Mouse (Mus musculus) adrenal gland, adult (tissue): ENCODE measurements around the gene Cdk6.
A peak's percentile ranks its signal among the peaks of the same experiment; 100 is the strongest.
"Not testable (repeated sequence)": the region's sequence is repeated elsewhere in the genome, so short reads cannot be mapped to it uniquely, and the experiment has no call there.

ENCODE experiments used
- DNase-seq, 2 experiments: peaks; one replicate each; pipeline ENCODE4 v3.0.0; 2022 to 2023; ENCODE audit warnings: low spot score in 1 of 2; ENCODE audit not compliant: inconsistent age in 2 of 2

The Cdk6 gene

GRCm38 (mm10) chr5:3341111-3341911, at the start of gene Cdk6:
Cdk6 (plus strand) TSS chr5:3341485.
- peak; percentile 65 to 87 for DNase-seq

GRCm38 (mm10) chr5:3293666-3294065, 47.6 kb upstream of the Cdk6 start:
- DNase-seq = no peak

GRCm38 (mm10) chr5:3300801-3301457, 40.4 kb upstream of the Cdk6 start:
- peak; percentile 34 to 75 for DNase-seq

- DNase-seq = no peak
Observed at GRCm38 (mm10) chr5:3301535-3301934, 39.8 kb upstream of the Cdk6 start.

- no peak for DNase-seq
Observed at GRCm38 (mm10) chr5:3303876-3304275, 37.4 kb upstream of the Cdk6 start.

GRCm38 (mm10) chr5:3306146-3306545, 35.1 kb upstream of the Cdk6 start:
- no peak for DNase-seq

- no peak for DNase-seq
Observed at GRCm38 (mm10) chr5:3309122-3309521, 32.2 kb upstream of the Cdk6 start.

- peak in 1 of 2 experiments; percentile 29 for DNase-seq
Observed at GRCm38 (mm10) chr5:3309587-3309986, 31.7 kb upstream of the Cdk6 start.

GRCm38 (mm10) chr5:3311156-3311555, 30.1 kb upstream of the Cdk6 start:
- DNase-seq = not testable (repeated sequence)

GRCm38 (mm10) chr5:3317724-3318123, 23.6 kb upstream of the Cdk6 start:
- DNase-seq = not testable (repeated sequence)

- DNase-seq = no peak
Observed at GRCm38 (mm10) chr5:3320225-3320624, 21.1 kb upstream of the Cdk6 start.

- no peak for DNase-seq
Observed at GRCm38 (mm10) chr5:3322052-3322451, 19.2 kb upstream of the Cdk6 start.

GRCm38 (mm10) chr5:3324116-3324515, 17.2 kb upstream of the Cdk6 start:
- no peak for DNase-seq

- DNase-seq = no peak
Observed at GRCm38 (mm10) chr5:3329361-3329760, 11.9 kb upstream of the Cdk6 start.

GRCm38 (mm10) chr5:3330932-3331331, 10.4 kb upstream of the Cdk6 start:
- DNase-seq = no peak

GRCm38 (mm10) chr5:3333019-3333418, 8.3 kb upstream of the Cdk6 start:
- not testable (repeated sequence) for DNase-seq

GRCm38 (mm10) chr5:3340340-3341058, 786 bp upstream of the Cdk6 start:
- DNase-seq = peak in 1 of 2 experiments; percentile 69

GRCm38 (mm10) chr5:3341931-3342770, 866 bp downstream of the Cdk6 start:
- DNase-seq = peak; percentile 62 to 89

- DNase-seq = peak; percentile 62 to 87
Observed at GRCm38 (mm10) chr5:3342771-3343565, 1.7 kb downstream of the Cdk6 start.

GRCm38 (mm10) chr5:3343566-3344080, 2.3 kb downstream of the Cdk6 start:
- peak; percentile 81 to 95 for DNase-seq
